Mouse (Mus musculus) neutrophil, adult 5-6 weeks (primary cell): Measurements from ENCODE around the gene Slc6a13. TPM values are rescaled to one million over a fixed set of nuclear protein-coding genes. Genes with fewer than 3 reads are reported as not detected.

ENCODE experiments used
- ATAC-seq: fragments of 151-379, 151-347 bp; 2 replicates; pipeline ENCODE4 v1.8.0; 2017; ENCODE audit warnings: mild to moderate bottlenecking, moderate TSS enrichment; ENCODE audit not compliant: insufficient number of reproducible peaks, poor library complexity, low FRiP score, severe bottlenecking; ENCODE audit errors: extremely low read depth
- total RNA-seq: library from RNA; stranded (forward); fragments of 200-1000 nt; gene quantifications from 2 replicates; pipeline ENCODE4 v1.2.3, GENCODE M21; 2017

The Slc6a13 gene
- 1.7 and 1.9 TPM in 2 replicates for total RNA-seq

- no peak for ATAC-seq
Observed at GRCm38 (mm10) chr6:121299954-121300353, at the start of gene Slc6a13. TSS of gene Slc6a13 (plus strand) at chr6:121300227.

GRCm38 (mm10) chr6:121250406-121250805 lies 49.6 kb upstream of the Slc6a13 start:
- no peak for ATAC-seq

GRCm38 (mm10) chr6:121251256-121251655 lies 48.8 kb upstream of the Slc6a13 start:
- ATAC-seq: no peak

- ATAC-seq: peak; percentile 77
Observed at GRCm38 (mm10) chr6:121260548-121260947, 39.5 kb upstream of the Slc6a13 start.

GRCm38 (mm10) chr6:121261233-121261632 lies 38.8 kb upstream of the Slc6a13 start:
- ATAC-seq: no peak

GRCm38 (mm10) chr6:121262004-121262403 lies 38.0 kb upstream of the Slc6a13 start:
- ATAC-seq: no peak

- ATAC-seq: no peak
Observed at GRCm38 (mm10) chr6:121262496-121262895, 37.5 kb upstream of the Slc6a13 start.

GRCm38 (mm10) chr6:121270156-121270555 lies 29.9 kb upstream of the Slc6a13 start:
- ATAC-seq: no peak

- no peak for ATAC-seq
Observed at GRCm38 (mm10) chr6:121271707-121272074, 28.3 kb upstream of the Slc6a13 start.

GRCm38 (mm10) chr6:121272075-121272800 lies 27.8 kb upstream of the Slc6a13 start:
- ATAC-seq: peak; percentile 77

- peak; percentile 43; the same call in 1 of the 2 replicates for ATAC-seq
Observed at GRCm38 (mm10) chr6:121274356-121274755, 25.7 kb upstream of the Slc6a13 start.

- ATAC-seq: no peak
Observed at GRCm38 (mm10) chr6:121284132-121284531, 15.9 kb upstream of the Slc6a13 start.

- no peak for ATAC-seq
Observed at GRCm38 (mm10) chr6:121299317-121299716, 710 bp upstream of the Slc6a13 start.

- no peak for ATAC-seq
Observed at GRCm38 (mm10) chr6:121300504-121300903, 477 bp downstream of the Slc6a13 start.

- no peak for ATAC-seq
Observed at GRCm38 (mm10) chr6:121303466-121304220, 3.6 kb downstream of the Slc6a13 start.

- ATAC-seq: no peak
Observed at GRCm38 (mm10) chr6:121304630-121305029, 4.6 kb downstream of the Slc6a13 start.

GRCm38 (mm10) chr6:121305571-121305970 lies 5.5 kb downstream of the Slc6a13 start:
- no peak for ATAC-seq

- ATAC-seq: no peak
Observed at GRCm38 (mm10) chr6:121310984-121311383, 11.0 kb downstream of the Slc6a13 start.

- no peak for ATAC-seq
Observed at GRCm38 (mm10) chr6:121319099-121319498, 19.1 kb downstream of the Slc6a13 start.

- no peak for ATAC-seq
Observed at GRCm38 (mm10) chr6:121322381-121323110, 22.5 kb downstream of the Slc6a13 start.
